Mouse (Mus musculus) cerebellum, adult 18-20 months (tissue): ENCODE measurements at regions not wholly inside any gene's neighbourhood (a gene's known extent, or its start where the extent isn't known, plus 50 kb on each side); places are given as distances from the start of the nearest gene placed in this dataset.

Experiments
- DNase-seq, 2 experiments: peaks; one replicate each; pipeline ENCODE4 v3.0.0; 2021

- DNase-seq: no peak
Observed at GRCm38 (mm10) chr6:51185201-51185600, 247.3 kb upstream of the Nfe2l3 start.

DNA sequence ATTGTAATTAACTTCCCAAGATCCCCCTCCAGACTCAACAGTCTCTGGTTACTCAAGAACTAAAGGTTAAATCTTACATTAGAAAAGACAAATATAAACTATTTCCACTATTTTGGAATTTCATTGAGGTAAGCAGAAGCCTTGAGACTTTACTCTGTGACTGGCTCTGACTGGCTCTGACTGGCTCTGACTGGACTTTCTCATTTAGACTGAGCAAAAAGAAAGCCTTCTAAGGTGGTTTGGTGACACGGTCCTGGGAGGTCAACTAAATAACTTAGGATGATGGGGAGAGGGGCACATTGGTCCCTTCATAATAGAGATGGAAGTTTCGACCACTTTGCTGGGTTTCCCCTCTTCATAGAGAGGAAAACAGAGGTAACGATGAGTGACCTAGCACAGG is 243.3 kb upstream of the Nfe2l3 start:
- DNase-seq: no peak

GRCm38 (mm10) chr6:51192826-51193225 is 239.6 kb upstream of the Nfe2l3 start:
- DNase-seq: no peak

GRCm38 (mm10) chr6:51193356-51193755 is 239.1 kb upstream of the Nfe2l3 start:
- no peak for DNase-seq

GRCm38 (mm10) chr6:51196391-51196790 is 236.1 kb upstream of the Nfe2l3 start:
- DNase-seq: no peak

GRCm38 (mm10) chr6:51197000-51197774 is 235.3 kb upstream of the Nfe2l3 start:
- no peak for DNase-seq

DNA sequence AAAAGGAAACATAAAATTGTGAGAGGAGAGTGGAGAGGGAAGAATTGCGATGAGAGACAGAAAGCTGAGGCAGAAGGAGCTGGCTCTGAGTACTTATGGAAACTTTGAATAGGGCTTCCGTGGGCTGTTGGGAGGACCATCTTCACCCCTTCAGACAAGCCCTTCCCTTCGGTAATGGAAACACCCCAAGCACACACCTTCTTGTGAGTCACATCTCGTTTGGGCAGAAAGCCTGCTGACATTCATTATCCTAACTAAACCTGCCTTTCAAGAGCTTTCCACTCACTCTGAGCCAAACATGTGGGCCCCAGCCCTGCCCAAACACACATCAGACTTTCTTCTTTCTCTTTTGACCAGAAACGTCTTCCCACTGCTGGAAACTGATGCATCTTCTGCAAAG is 232.3 kb upstream of the Nfe2l3 start:
- no peak for DNase-seq

GRCm38 (mm10) chr6:51200837-51201236 is 231.6 kb upstream of the Nfe2l3 start:
- no peak for DNase-seq

- DNase-seq: no peak
Observed at GRCm38 (mm10) chr6:51204306-51204705, 228.2 kb upstream of the Nfe2l3 start.

DNA sequence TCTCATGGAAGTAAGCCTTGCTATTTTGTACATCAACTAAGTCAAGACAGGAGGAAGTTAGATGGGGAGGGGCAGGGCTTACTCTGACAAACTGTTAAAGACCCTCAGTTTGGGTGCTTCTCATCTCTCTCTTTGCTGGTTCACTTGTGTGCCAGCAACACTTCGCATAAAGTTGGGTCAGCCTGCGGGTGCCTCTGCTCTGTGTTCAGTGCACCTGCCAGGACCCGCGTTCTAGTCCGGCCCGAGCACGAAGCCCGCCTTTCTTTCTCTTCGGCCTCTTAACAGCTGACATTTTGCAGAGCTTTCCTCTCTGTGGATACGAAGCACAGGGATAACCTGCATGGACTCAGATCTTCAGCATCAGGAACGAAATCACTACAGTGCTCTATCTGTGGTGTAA is 227.1 kb upstream of the Nfe2l3 start:
- DNase-seq: no peak

DNA sequence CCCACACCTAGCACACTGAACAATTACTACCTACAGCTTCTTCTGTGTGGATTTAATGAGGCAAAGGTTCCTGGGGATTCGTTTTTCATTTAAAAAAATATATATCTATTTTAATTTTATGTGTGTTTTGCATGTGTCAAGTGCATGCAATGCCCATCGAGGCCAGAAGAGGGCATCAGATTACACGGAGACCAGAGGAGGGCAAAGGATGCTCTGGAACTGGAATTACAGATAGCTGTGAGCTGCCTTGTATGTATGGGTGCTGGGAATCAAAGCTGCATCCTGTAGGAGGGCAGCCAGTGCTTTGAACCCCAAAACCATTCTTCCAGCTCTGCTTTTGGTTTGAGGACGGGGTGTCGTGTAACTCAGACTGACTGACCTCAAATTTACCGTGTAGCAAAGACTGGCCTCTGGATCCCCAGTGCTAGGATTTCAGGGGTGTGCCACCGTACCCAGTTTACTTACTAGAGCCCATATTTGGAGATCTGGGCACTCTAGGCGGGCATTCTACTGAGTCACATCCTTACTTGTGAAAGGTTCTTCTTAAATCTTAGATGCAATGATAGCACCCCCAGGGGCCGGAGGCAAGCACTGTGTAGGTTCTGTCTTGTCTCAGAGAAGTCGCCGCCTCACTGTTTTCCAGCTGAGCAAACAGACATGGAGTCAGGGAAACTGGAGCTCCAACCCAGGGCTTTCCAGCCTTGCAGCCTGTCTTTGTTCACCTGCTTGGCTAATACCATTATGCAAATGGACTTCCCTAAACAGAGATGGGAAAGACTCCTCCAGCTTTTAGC is 225.6 kb upstream of the Nfe2l3 start:
- DNase-seq: peak; percentile 61 to 68

- DNase-seq: no peak
Observed at GRCm38 (mm10) chr6:51207587-51208361, 224.7 kb upstream of the Nfe2l3 start.

- peak; percentile 43 to 65 for DNase-seq
Observed at GRCm38 (mm10) chr6:51208660-51209396, 223.6 kb upstream of the Nfe2l3 start.

DNA sequence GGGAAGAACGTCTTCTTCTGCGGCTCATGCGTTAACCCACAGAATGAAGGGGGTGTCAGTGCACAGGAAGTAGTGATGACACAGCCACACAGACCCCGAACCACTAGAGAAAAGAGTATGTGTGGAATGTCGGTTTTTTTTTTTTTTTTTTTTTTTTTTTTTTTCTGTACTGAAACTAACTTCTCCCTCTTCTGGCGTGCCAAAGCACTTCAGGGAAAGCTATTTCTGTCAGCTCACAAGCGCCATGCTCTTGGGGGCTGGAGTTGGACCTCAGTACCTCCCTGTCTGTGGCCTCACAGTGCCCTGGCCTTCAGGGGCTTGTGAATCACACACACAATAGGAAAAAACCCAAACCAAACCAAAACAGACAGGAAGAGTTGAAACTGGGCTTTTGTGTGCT is 221.1 kb upstream of the Nfe2l3 start:
- no peak for DNase-seq

DNA sequence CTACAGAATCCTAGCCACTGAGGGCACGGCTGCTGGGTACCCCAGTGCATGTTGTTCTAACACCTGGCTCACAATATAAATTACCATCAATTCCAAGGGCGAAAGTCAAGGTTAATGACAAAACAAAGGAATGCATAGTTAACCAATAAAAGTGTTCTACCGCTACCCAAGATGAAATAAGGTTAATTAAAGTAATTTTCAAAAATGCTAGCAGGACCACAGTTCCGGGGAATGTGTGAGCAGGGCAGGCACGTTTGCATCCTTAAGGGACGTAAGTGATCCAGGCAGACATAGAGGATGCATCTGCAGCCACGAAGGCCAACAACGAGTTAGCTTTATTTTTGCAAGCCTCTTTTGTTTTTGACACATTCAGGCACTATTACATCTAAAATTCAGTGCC is 220.3 kb upstream of the Nfe2l3 start:
- no peak for DNase-seq

GRCm38 (mm10) chr6:51215371-51215770 is 217.1 kb upstream of the Nfe2l3 start:
- DNase-seq: no peak

- DNase-seq: peak; percentile 10 to 24
Observed at GRCm38 (mm10) chr6:51216472-51216871, 216.0 kb upstream of the Nfe2l3 start.

DNA sequence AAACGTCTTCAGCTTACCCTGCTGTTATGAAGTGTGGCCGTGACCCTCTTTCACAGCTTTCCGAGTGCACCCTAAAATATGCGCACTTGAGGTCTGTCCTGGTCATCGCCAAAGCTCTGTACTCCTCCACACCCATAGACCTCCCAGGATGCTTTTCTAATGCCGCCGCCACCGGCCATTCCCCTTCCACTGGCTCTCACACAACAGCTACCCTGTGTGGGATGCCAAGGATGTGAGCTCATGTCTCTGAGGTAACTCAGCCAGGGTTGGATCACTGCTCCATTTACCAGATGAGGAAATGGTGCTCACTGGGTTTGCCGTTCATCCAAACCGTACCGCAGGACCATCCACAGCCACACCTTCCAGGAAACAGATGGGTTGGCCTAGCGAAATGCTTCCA is 212.8 kb upstream of the Nfe2l3 start:
- no peak for DNase-seq

DNA sequence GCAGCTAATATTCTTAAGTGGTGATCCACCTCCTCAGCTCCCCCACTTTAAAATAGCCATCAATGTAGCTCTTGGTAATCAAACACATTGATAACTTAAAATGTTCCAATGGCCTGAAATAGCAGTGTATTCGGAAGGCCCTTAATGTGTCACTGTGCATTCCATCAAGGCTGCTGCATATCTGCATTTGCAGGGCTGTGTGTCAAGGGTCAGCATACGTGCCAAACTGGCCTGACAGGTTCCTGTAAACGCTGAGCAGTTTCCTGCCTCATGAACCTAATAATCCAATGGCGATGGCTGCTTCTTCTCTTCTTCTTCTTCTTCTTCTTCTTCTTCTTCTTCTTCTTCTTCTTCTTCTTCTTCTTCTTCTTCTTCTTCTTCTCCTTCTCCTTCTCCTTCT is 211.7 kb upstream of the Nfe2l3 start:
- no peak for DNase-seq

DNA sequence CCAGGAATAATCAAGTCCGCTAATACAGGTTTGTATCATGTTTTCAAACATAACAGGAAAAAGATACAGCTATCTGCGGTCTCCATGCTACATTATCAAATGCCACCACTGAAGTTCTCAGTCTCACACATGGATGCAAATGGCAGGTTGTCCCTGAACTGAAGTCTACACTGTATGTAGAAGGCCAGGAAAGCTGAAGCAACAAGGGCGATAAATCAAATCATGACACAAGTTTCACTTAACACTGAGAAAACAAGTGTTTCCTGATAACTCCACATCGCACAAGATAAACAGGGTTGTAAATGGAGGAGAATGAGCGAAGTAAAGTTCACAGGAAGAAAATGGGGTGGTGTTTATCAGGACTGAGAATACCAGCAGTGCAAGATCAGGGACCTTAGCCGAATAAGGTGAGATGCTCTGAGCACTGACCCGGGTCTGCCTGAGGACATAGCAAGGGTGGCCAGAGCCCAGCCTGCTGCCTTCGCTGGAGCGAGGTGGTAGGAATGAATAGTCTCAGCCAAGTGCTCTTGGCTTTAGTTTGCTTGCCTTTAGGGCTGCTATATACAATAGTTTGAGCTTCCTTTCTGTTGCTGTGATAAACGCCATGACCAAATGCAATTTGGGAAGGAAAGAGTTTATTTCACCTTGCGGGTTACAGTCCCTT is 196.3 kb upstream of the Nfe2l3 start:
- DNase-seq: no peak

DNA sequence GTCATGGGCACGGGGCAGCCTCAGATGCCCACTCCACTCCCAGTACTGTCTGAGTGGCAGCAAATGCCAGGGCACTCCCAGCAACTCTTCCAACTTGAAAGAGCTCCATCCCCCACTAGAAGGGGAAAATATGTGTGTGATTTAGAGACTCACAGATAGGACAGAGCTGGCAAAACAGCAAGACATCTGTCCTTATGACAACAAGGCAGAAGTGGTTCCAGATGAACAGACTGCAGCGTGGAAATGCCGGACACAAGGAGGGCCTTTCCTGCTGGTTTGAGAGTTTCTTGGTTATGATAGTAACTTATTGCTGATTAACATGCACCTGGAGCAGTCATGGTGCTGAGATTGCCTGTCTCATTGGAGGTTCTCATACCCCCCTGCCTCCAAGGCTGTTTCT is 192.4 kb upstream of the Nfe2l3 start:
- no peak for DNase-seq

DNA sequence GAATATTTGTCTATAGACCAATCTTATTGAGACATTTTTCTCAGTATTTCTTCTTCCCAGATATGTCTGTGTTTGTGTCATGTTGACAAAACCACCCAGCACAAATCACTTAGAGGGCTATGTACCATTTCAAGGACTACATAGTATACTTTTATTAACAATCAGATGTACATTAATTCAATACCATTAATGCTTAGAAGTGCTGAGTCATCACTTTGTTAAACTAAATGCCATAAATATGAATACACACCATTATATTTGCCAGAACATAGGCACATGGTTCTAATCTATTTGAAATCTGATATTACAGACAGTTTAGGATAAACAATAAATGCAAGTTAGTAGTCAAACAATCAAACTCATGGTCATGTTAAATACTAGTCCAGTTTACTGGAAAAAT is 182.2 kb upstream of the Nfe2l3 start:
- DNase-seq: no peak
